Mouse (Mus musculus) brain, embryonic 14.5 days (tissue): ENCODE results near the gene Maml2.

Experiments
- CTCF ChIP-seq: fragments of 200-500 bp; IDR thresholded peaks from 2 replicates; pipeline ENCODE4 v1.5.1; 2012; ENCODE audit warnings: inconsistent platforms, mild to moderate bottlenecking, moderate library complexity, borderline replicate concordance; ENCODE audit not compliant: insufficient read depth, insufficient read length; ENCODE audit errors: extremely low read depth
- POLR2A ChIP-seq: fragments of 200-500 bp; IDR thresholded peaks from 2 replicates; pipeline ENCODE4 v1.6.1; 2012; ENCODE audit warnings: mild to moderate bottlenecking, inconsistent platforms, borderline replicate concordance; ENCODE audit not compliant: poor library complexity, insufficient read depth, insufficient read length, severe bottlenecking; ENCODE audit errors: extremely low read depth

- no peak for TF ChIP-seq POLR2A
- TF ChIP-seq CTCF: no peak
Measured at GRCm38 (mm10) chr9:13474951-13475350, 177.2 kb downstream of the Maml2 start.
